Mouse (Mus musculus) erythroblast, embryonic 14.5 days (primary cell): Measurements from ENCODE around the gene Mmp25.

Source experiments
- GATA1 ChIP-seq: IDR thresholded peaks from 2 replicates; pipeline ENCODE4 v1.6.1; 2012; ENCODE audit warnings: low read length, inconsistent platforms, mixed read lengths
- TAL1 ChIP-seq: IDR thresholded peaks from 3 replicates; pipeline ENCODE4 v1.6.1; 2012; ENCODE audit warnings: low read length, inconsistent platforms, mixed read lengths

DNA sequence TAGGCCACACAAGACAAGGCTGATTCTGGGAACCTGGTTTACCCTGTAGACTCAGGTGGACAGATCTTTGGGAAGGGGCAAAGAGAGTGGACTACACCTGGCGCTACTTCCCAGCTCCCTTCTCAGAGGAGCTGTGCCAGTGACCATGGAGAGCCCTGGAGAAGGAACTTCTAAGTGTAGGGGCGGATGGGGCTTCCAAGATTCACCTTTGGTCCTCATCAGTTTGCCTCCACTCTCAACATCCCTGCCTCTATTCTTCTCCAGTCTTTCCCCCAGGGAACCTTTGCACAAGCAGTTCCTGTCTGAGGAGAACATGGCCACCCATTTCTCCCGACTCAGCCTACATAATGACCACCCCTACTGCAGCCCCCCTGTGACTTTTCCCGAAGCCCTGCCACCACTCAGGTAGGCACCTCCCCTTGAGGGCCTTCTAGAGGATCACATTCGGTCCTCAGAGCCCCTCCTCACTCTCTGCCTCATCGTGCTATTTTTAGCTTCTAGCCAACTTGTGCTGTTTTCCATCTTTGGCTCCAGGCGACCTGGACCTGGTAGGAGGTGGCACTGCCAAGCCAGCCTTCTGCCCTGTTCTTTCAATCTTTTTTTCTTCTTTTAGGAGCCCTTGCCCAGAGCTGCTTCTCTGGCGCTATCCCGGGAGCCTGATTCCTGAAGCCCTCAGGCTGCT is 29.3 kb upstream of the Mmp25 start:
- TF ChIP-seq TAL1 (no peak), GATA1 (no peak)
